Comparison of ENCODE assay signal across 10 mouse cellular contexts in genomic region chr1:136946806-136947393, GRCm38 (mm10). TPM values are rescaled to one million over a fixed set of nuclear protein-coding genes. Genes with fewer than 3 reads are reported as not detected.
DNase-seq lines count a peak whose midpoint lies in the region; ATAC-seq and TF ChIP-seq lines count a peak whose summit lies in the region.
"Had no signal": no experiment of that assay in that cellular context is flagged by ENCODE, and none has a peak within 500 bp of the region (broad histone marks: within the 10 kb centered on the region; RNA-seq: fewer than 3 reads in every experiment).

No protein-coding gene starts in this region.

- no peaks in the 10 kb centered on the region for H3K36me3 ChIP-seq in kidney, embryonic 15.5 days
- no peaks in the 10 kb centered on the region for H3K36me3 ChIP-seq in intestine, embryonic 16.5 days (ENCODE audit: control insufficient read depth, insufficient read depth, low read length)
- H3K36me3 ChIP-seq in midbrain, postnatal 0 days (ENCODE audit: insufficient read depth, low read length), result no peaks in the 10 kb centered on the region

- no peaks in the 10 kb centered on the region; the same call in 1 of the 2 replicates for H3K9me3 ChIP-seq in kidney, embryonic 15.5 days (replicated peaks)
- no peaks in the 10 kb centered on the region for H3K9me3 ChIP-seq in intestine, embryonic 16.5 days (ENCODE audit: control insufficient read depth, low read length)
- H3K9me3 ChIP-seq in midbrain, postnatal 0 days (ENCODE audit: low read length), result 0 out of 2 replicates have a peak, but pooled peaks cover 3% of the 10 kb centered on the region

- peaks cover 93% of the 10 kb centered on the region for H3K27me3 ChIP-seq in kidney, embryonic 15.5 days
- H3K27me3 ChIP-seq in intestine, embryonic 16.5 days (replicated peaks; ENCODE audit: control insufficient read depth, insufficient read depth, low read length), result peaks cover 15% of the 10 kb centered on the region
- H3K27me3 ChIP-seq in midbrain, postnatal 0 days (ENCODE audit: insufficient read depth, low read length), result peaks cover 81% of the 10 kb centered on the region

- no peak for ATAC-seq in kidney, embryonic 15.5 days (replicated peaks; ENCODE audit: low FRiP score)
- ATAC-seq in intestine, embryonic 16.5 days, result no peak
- ATAC-seq in midbrain, postnatal 0 days (ENCODE audit: low FRiP score), result no peak

- no peak overlapping the region for H3K27ac ChIP-seq in kidney, embryonic 15.5 days
- peak overlapping the region; percentile 62 for H3K27ac ChIP-seq in intestine, embryonic 16.5 days (ENCODE audit: low read length)
- H3K27ac ChIP-seq in midbrain, postnatal 0 days (ENCODE audit: low read depth, low read length), result no peak overlapping the region
- H3K27ac ChIP-seq: macrophage had no signal

- no peak for TF ChIP-seq CTCF in midbrain, postnatal 0 days (IDR thresholded peaks at IDR 0.05)

- no peak overlapping the region for H3K9ac ChIP-seq in kidney, embryonic 15.5 days
- peak overlapping the region; percentile 85 for H3K9ac ChIP-seq in intestine, embryonic 16.5 days (ENCODE audit: low read depth, low read length)
- H3K9ac ChIP-seq in midbrain, postnatal 0 days (replicated peaks; ENCODE audit: low read length, poor library complexity, severe bottlenecking), result no peak overlapping the region

- H3K4me1 ChIP-seq in kidney, embryonic 15.5 days, result peaks cover 37% of the 10 kb centered on the region
- peaks cover 15% of the 10 kb centered on the region; the same call in 1 of the 2 replicates for H3K4me1 ChIP-seq in intestine, embryonic 16.5 days (ENCODE audit: control insufficient read depth, insufficient read depth, low read length)
- H3K4me1 ChIP-seq in midbrain, postnatal 0 days (ENCODE audit: insufficient read depth, low read length), result peaks cover 5% of the 10 kb centered on the region; the same call in 1 of the 2 replicates

- H3K4me3 ChIP-seq in kidney, embryonic 15.5 days (replicated peaks), result peak overlapping the region; percentile 46
- peak overlapping the region; percentile 71 for H3K4me3 ChIP-seq in intestine, embryonic 16.5 days (ENCODE audit: low read length)
- H3K4me3 ChIP-seq in midbrain, postnatal 0 days (ENCODE audit: low read depth, low read length), result peak overlapping the region; percentile 1; the same call in 1 of the 2 replicates

- WGBS in kidney, embryonic 15.5 days, result 1% methylated on average over 18 of the region's 18 CpGs
- 2% methylated on average over 18 of the region's 18 CpGs for WGBS in intestine, embryonic 16.5 days
- WGBS in midbrain, postnatal 0 days, result under 1% methylated on average over 18 of the region's 18 CpGs

- no peak for DNase-seq in kidney, adult 9 months
- peak; percentile 59 for DNase-seq in embryo, embryonic 11 days
- no peak for DNase-seq in midbrain, postnatal 0 days (ENCODE audit: low spot score)
- DNase-seq in thymus, postnatal 10 days (ENCODE audit: low spot score in 2 of 2), result no peak
- DNase-seq in layer of hippocampus, postnatal 14 days (ENCODE audit: low spot score in 2 of 2), result no peak
- DNase-seq in right cerebral cortex, postnatal 10 days (ENCODE audit: low spot score in 2 of 2), result no peak

- peak overlapping the region; percentile 84 for H3K4me2 ChIP-seq in kidney, embryonic 15.5 days
- H3K4me2 ChIP-seq in intestine, embryonic 16.5 days (ENCODE audit: low read depth, low read length), result peak overlapping the region; percentile 74
- 0 out of 2 replicates have a peak overlapping the region, but pooled peaks have one; percentile 0 for H3K4me2 ChIP-seq in midbrain, postnatal 0 days (ENCODE audit: low read depth, low read length, poor library complexity, severe bottlenecking)

RNA-seq across cellular contexts. Expression of gene Nr5a2, which starts 13.3 kb away (rescaled TPM):
- polyA plus RNA-seq in kidney, embryonic 15.5 days (2015; fragmentation: Nextera tagmentation; extraction: Ambion mirVana), result 0.75 and 0.86 TPM in 2 replicates
- polyA plus RNA-seq in intestine, embryonic 16.5 days (2015; fragmentation: Nextera tagmentation; extraction: Ambion mirVana), result 8.4 and 9.0 TPM in 2 replicates
- total RNA-seq in midbrain, postnatal 0 days (2014; rRNA removed), result 2.1 and 2.6 TPM in 2 replicates
- polyA plus RNA-seq in midbrain, postnatal 0 days (2015; fragmentation: Nextera tagmentation; extraction: Ambion mirVana), result 0.43 and 0.90 TPM in 2 replicates
- total RNA-seq in layer of hippocampus, postnatal 14 days (2021), result not detected
- total RNA-seq: hematopoietic stem cell, adult 5-6 weeks had no signal
- polyA plus RNA-seq: macrophage had no signal

Comparison
In these comparisons a context has a peak if more than half of its experiments do, and no peak if none do; other contexts are left out.
1. H3K4me2 ChIP-seq: peak in every context shown above with its lines; median percentile 84 in kidney, embryonic 15.5 days; 74 in intestine, embryonic 16.5 days; 0 in midbrain, postnatal 0 days.
2. H3K4me3 ChIP-seq: peak in every context shown above with its lines; median percentile 71 in intestine, embryonic 16.5 days; 46 in kidney, embryonic 15.5 days; 1 in midbrain, postnatal 0 days.